Mouse (Mus musculus) E14TG2a.4 (cell line): ENCODE data around the gene Golga2.

Source experiments
- CTCF ChIP-seq: conservative IDR thresholded peaks from 2 replicates; pipeline ENCODE4 v1.5.1; 2014; ENCODE audit warnings: low read length
- NANOG ChIP-seq: IDR thresholded peaks from 2 replicates; pipeline ENCODE4 v1.6.1; 2014; ENCODE audit warnings: borderline replicate concordance, low read length, mixed read lengths
- POU5F1 ChIP-seq: IDR thresholded peaks from 2 replicates; pipeline ENCODE4 v1.6.1; 2014; ENCODE audit warnings: low read length, borderline replicate concordance

DNA sequence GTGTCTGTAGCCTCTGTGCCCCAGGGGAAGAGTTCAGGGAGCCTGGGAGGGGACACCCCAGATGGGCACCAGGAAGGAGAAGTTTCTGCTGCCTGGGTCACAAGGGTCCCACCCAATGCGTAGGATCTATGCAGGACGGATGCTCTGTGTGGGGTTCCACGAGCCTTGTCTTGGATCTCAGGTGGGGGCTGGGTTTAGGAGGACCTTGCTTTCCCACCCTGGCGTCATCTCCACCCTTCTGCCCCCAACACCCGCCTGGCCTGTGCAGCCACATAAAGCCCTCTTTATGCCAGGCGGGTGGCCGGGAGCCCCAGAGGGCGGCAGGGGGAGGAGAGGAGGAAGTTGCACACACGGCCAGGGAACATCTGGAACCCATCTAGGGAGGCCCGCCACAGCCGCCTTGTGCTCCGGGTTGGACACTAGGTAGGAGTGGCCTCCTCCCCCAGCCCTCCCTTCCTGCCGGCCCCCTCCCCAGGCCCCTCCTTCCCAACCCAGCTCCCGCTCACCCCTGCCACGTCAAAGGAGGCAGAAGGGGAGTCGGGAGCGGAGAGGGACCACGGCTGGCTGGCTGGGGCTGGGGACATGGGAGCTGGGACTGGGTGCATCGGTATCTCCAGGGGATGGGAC lies 30.7 kb downstream of the Golga2 start:
- no peak for TF ChIP-seq CTCF
- no peak for TF ChIP-seq NANOG
- no peak for TF ChIP-seq POU5F1
